Mouse (Mus musculus) hindbrain, embryonic 14.5 days (tissue): ENCODE results near the gene Tbl3. TPM values are rescaled to one million over a fixed set of nuclear protein-coding genes. Genes with fewer than 3 reads are reported as not detected.
A peak's percentile ranks its signal among the peaks of the same experiment; 100 is the strongest.

Experiments
- ATAC-seq: fragments of 200-750 bp; cut with Nextera tagmentation; 2 replicates; pipeline ENCODE4 v1.8.0; 2017; ENCODE audit warnings: moderate number of reproducible peaks, mild to moderate bottlenecking, moderate TSS enrichment, moderate library complexity; ENCODE audit not compliant: low FRiP score
- DNase-seq: peaks from one replicate; pipeline ENCODE4 v3.0.0-alpha.2; 2015; ENCODE audit warnings: low spot score
- H3K27ac ChIP-seq: fragments of 300-500 bp; sonication (generic); 2 replicates; pipeline ENCODE4 v1.5.1; 2014; ENCODE audit warnings: mild to moderate bottlenecking, moderate library complexity
- H3K27me3 ChIP-seq: fragments of 300-500 bp; sonication (generic); 2 replicates; pipeline ENCODE4 v1.6.1; 2014; ENCODE audit warnings: mild to moderate bottlenecking, low read length, mixed read lengths; ENCODE audit not compliant: control insufficient read depth, insufficient read depth
- H3K36me3 ChIP-seq: fragments of 300-500 bp; sonication (generic); replicated peaks from 2 replicates; pipeline ENCODE4 v1.6.1; 2014; ENCODE audit not compliant: control insufficient read depth, insufficient read depth
- H3K4me1 ChIP-seq: fragments of 300-500 bp; sonication (generic); replicated peaks from 2 replicates; pipeline ENCODE4 v1.6.1; 2014; ENCODE audit warnings: antibody characterized with exemption, low read length, mixed read lengths; ENCODE audit not compliant: control insufficient read depth, insufficient read depth
- H3K4me2 ChIP-seq: fragments of 300-500 bp; sonication (generic); replicated peaks from 2 replicates; pipeline ENCODE4 v1.6.1; 2014; ENCODE audit warnings: mild to moderate bottlenecking, moderate library complexity
- H3K4me3 ChIP-seq: fragments of 300-500 bp; sonication (generic); replicated peaks from 2 replicates; pipeline ENCODE4 v1.5.1; 2014; ENCODE audit warnings: mild to moderate bottlenecking, low read length
- H3K9ac ChIP-seq: fragments of 300-500 bp; sonication (generic); 2 replicates; pipeline ENCODE4 v1.6.1; 2014
- H3K9me3 ChIP-seq: fragments of 300-500 bp; sonication (generic); 2 replicates; pipeline ENCODE4 v1.6.1; 2016; ENCODE audit warnings: low read length; ENCODE audit not compliant: control insufficient read depth
- WGBS: fragments of 180-500 bp; shearing (Covaris S2); extraction: QIAGEN DNeasy Blood & Tissue Kit; methylation state at CpG from one replicate; pipeline ENCODE4 v1.1.7; 2014; 5-methylcytosine and 5-hydroxymethylcytosine counted together
- polyA plus RNA-seq: library from polyadenylated mRNA; unstranded; fragments of >200 nt; fragmentation: Nextera tagmentation; extraction: Ambion mirVana; gene quantifications from 2 replicates; pipeline ENCODE4 v1.2.1, GENCODE M21; 2014

The Tbl3 gene
- polyA plus RNA-seq, result 58.3 and 64.3 TPM in 2 replicates

- H3K4me1 ChIP-seq, result peaks cover 17% of the 10 kb centered on the region
- WGBS, result 5% methylated on average over 32 of the region's 32 CpGs
- no peaks in the 10 kb centered on the region for H3K9me3 ChIP-seq
- DNase-seq, result peak; percentile 98
- peak within 1 kb of the TSS; percentile 84 for H3K4me3 ChIP-seq
- peak within 1 kb of the TSS; percentile 79 for H3K9ac ChIP-seq
- peak within 1 kb of the TSS; percentile 79 for H3K4me2 ChIP-seq
- H3K27me3 ChIP-seq, result no peaks in the 10 kb centered on the region
- H3K27ac ChIP-seq, result peak within 1 kb of the TSS; percentile 86
- H3K36me3 ChIP-seq, result peaks cover 26% of the 10 kb centered on the region
- ATAC-seq, result peak; percentile 91
These were observed at the start of gene Tbl3 for GRCm38 (mm10) chr17:24706982-24707800. Gene Tbl3, minus strand, starts transcription at chr17:24707660.

GRCm38 (mm10) chr17:24752415-24753394, 45.2 kb upstream of the Tbl3 start, which contains the start of gene Hs3st6:
Gene Hs3st6, plus strand, starts transcription at chr17:24752988.
- Histone ChIP-seq H3K36me3 (no peaks in the 10 kb centered on the region), H3K4me3 (peak within 1 kb of the TSS; percentile 40), H3K4me1 (0 out of 2 replicates have a peak, but pooled peaks cover 10% of the 10 kb centered on the region), H3K9me3 (no peaks in the 10 kb centered on the region), H3K4me2 (peak within 1 kb of the TSS; percentile 75), H3K27ac (no peak within 1 kb of the TSS), H3K27me3 (peaks cover 64% of the 10 kb centered on the region), H3K9ac (peak within 1 kb of the TSS; percentile 45; the same call in 1 of the 2 replicates)
- ATAC-seq, result no peak
- DNase-seq, result no peak
- WGBS, result under 1% methylated on average over 54 of the region's 82 CpGs

- H3K4me2 ChIP-seq, result no peak overlapping the region
- WGBS, result 28% methylated on average over 4 of the region's 4 CpGs
- H3K27ac ChIP-seq, result no peak overlapping the region
- H3K9me3 ChIP-seq, result no peaks in the 10 kb centered on the region
- no peak overlapping the region for H3K4me3 ChIP-seq
- H3K27me3 ChIP-seq, result peaks cover 64% of the 10 kb centered on the region
- 0 out of 2 replicates have a peak, but pooled peaks cover 10% of the 10 kb centered on the region for H3K4me1 ChIP-seq
- DNase-seq (no peak), ATAC-seq (no peak)
- H3K36me3 ChIP-seq, result no peaks in the 10 kb centered on the region
- no peak overlapping the region for H3K9ac ChIP-seq
These were observed 44.1 kb upstream of the Tbl3 start for GRCm38 (mm10) chr17:24751528-24751927.

- no peaks in the 10 kb centered on the region for H3K9me3 ChIP-seq
- no peak overlapping the region for H3K4me2 ChIP-seq
- H3K36me3 ChIP-seq, result no peaks in the 10 kb centered on the region
- H3K27ac ChIP-seq, result no peak overlapping the region
- ATAC-seq (no peak), DNase-seq (no peak)
- H3K27me3 ChIP-seq, result peaks cover 22% of the 10 kb centered on the region
- no peak overlapping the region for H3K4me3 ChIP-seq
- H3K4me1 ChIP-seq, result no peaks in the 10 kb centered on the region
- H3K9ac ChIP-seq, result no peak overlapping the region
- WGBS, result 47% methylated on average over 4 of the region's 4 CpGs
These were observed 39.5 kb upstream of the Tbl3 start for GRCm38 (mm10) chr17:24746986-24747385.

GRCm38 (mm10) chr17:24745526-24746497, 38.4 kb upstream of the Tbl3 start:
- Histone ChIP-seq H3K9ac (no peak overlapping the region), H3K27ac (no peak overlapping the region), H3K36me3 (no peaks in the 10 kb centered on the region), H3K27me3 (peaks cover 11% of the 10 kb centered on the region), H3K4me1 (no peaks in the 10 kb centered on the region), H3K9me3 (no peaks in the 10 kb centered on the region), H3K4me3 (no peak overlapping the region), H3K4me2 (no peak overlapping the region)
- ATAC-seq (peak; percentile 71; the same call in 1 of the 2 replicates), DNase-seq (peak; percentile 95)
- 20% methylated on average over 7 of the region's 7 CpGs for WGBS

- Histone ChIP-seq H3K9ac (no peak overlapping the region), H3K27ac (no peak overlapping the region), H3K4me2 (no peak overlapping the region), H3K4me3 (no peak overlapping the region), H3K27me3 (no peaks in the 10 kb centered on the region), H3K4me1 (no peaks in the 10 kb centered on the region), H3K9me3 (no peaks in the 10 kb centered on the region), H3K36me3 (0 out of 2 replicates have a peak, but pooled peaks cover 9% of the 10 kb centered on the region)
- 69% methylated on average over 3 of the region's 3 CpGs for WGBS
- ATAC-seq (no peak), DNase-seq (no peak)
These were observed 36.9 kb upstream of the Tbl3 start for GRCm38 (mm10) chr17:24744381-24744780.

GRCm38 (mm10) chr17:24743896-24744295, 36.4 kb upstream of the Tbl3 start:
- Histone ChIP-seq H3K9ac (no peak overlapping the region), H3K4me3 (no peak overlapping the region), H3K9me3 (no peaks in the 10 kb centered on the region), H3K27me3 (no peaks in the 10 kb centered on the region), H3K27ac (no peak overlapping the region), H3K4me1 (no peaks in the 10 kb centered on the region), H3K4me2 (no peak overlapping the region), H3K36me3 (0 out of 2 replicates have a peak, but pooled peaks cover 9% of the 10 kb centered on the region)
- 83% methylated on average over 5 of the region's 5 CpGs for WGBS
- ATAC-seq (no peak), DNase-seq (no peak)

GRCm38 (mm10) chr17:24742307-24742706, 34.8 kb upstream of the Tbl3 start:
- no peak overlapping the region for H3K4me3 ChIP-seq
- 0 out of 2 replicates have a peak, but pooled peaks cover 9% of the 10 kb centered on the region for H3K36me3 ChIP-seq
- H3K27ac ChIP-seq, result no peak overlapping the region
- no peak for ATAC-seq
- H3K4me2 ChIP-seq, result no peak overlapping the region
- H3K9me3 ChIP-seq, result no peaks in the 10 kb centered on the region
- no peak overlapping the region for H3K9ac ChIP-seq
- no peak for DNase-seq
- 82% methylated on average over 8 of the region's 8 CpGs for WGBS
- H3K27me3 ChIP-seq, result no peaks in the 10 kb centered on the region
- H3K4me1 ChIP-seq, result 0 out of 2 replicates have a peak, but pooled peaks cover under 1% of the 10 kb centered on the region
